Mouse (Mus musculus) erythroblast, embryonic 14.5 days (primary cell): ENCODE measurements around the gene Ccdc96. TPM values are rescaled to one million over a fixed set of nuclear protein-coding genes. Genes with fewer than 3 reads are reported as not detected.

ENCODE experiments used
- H3K27me3 ChIP-seq: 2 replicates; pipeline ENCODE4 v1.6.1; 2012; ENCODE audit warnings: inconsistent platforms; ENCODE audit not compliant: control insufficient read depth
- H3K36me3 ChIP-seq: 2 replicates; pipeline ENCODE4 v1.6.1; 2012; ENCODE audit warnings: mild to moderate bottlenecking, inconsistent platforms; ENCODE audit not compliant: control insufficient read depth
- H3K4me1 ChIP-seq: 2 replicates; pipeline ENCODE4 v1.6.1; 2012; ENCODE audit warnings: inconsistent platforms; ENCODE audit not compliant: control insufficient read depth
- H3K4me3 ChIP-seq: replicated peaks from 2 replicates; pipeline ENCODE3; 2012; ENCODE audit warnings: moderate library complexity, mild to moderate bottlenecking, inconsistent platforms
- H3K9me3 ChIP-seq: 2 replicates; pipeline ENCODE4 v1.6.1; 2012; ENCODE audit warnings: low read length, inconsistent platforms, mixed read lengths; ENCODE audit not compliant: control insufficient read depth
- GATA1 ChIP-seq: IDR thresholded peaks from 2 replicates; pipeline ENCODE4 v1.6.1; 2012; ENCODE audit warnings: low read length, inconsistent platforms, mixed read lengths
- TAL1 ChIP-seq: IDR thresholded peaks from 3 replicates; pipeline ENCODE4 v1.6.1; 2012; ENCODE audit warnings: low read length, inconsistent platforms, mixed read lengths
- polyA plus RNA-seq: library from polyadenylated mRNA; stranded (reverse); fragments of >175 nt; gene quantifications from 2 replicates; pipeline ENCODE4 v1.2.3, GENCODE M21; 2012

Ccdc96 gene
- polyA plus RNA-seq, 1 experiment = 0.06 TPM

GRCm38 (mm10) chr5:36515126-36515525 is 30.7 kb downstream of the Ccdc96 start:
- Histone ChIP-seq H3K4me3 (no peak overlapping the region), H3K9me3 (no peaks in the 10 kb centered on the region), H3K36me3 (peaks cover 82% of the 10 kb centered on the region), H3K27me3 (no peaks in the 10 kb centered on the region), H3K4me1 (no peaks in the 10 kb centered on the region)
- no peak for TF ChIP-seq GATA1
- TF ChIP-seq TAL1 = no peak

- Histone ChIP-seq H3K4me1 (no peaks in the 10 kb centered on the region), H3K4me3 (no peak overlapping the region), H3K27me3 (no peaks in the 10 kb centered on the region), H3K9me3 (no peaks in the 10 kb centered on the region; the same call in 1 of the 2 replicates), H3K36me3 (peaks cover 82% of the 10 kb centered on the region)
- TF ChIP-seq GATA1 (no peak), TAL1 (no peak)
Observed at GRCm38 (mm10) chr5:36515558-36515957, 31.2 kb downstream of the Ccdc96 start.

DNA sequence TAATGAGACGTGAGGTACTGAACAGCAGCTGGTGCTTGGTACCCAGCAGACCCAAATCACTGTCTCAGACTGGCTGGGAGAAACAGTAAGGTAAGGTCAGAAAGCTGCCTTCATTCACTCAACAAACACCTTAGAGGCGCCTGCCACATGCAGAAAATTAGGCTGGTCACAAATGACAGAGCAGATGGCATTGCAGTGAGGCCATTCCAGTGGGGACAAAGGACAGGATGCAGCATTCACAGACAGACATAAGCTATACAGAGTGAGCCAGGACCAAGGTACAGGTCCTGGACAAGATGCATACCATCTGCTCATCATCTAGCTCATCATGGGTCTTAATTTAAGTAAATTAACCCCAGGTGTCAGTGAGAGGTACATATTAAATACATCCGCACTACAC is 33.2 kb downstream of the Ccdc96 start:
- H3K4me1 ChIP-seq = no peaks in the 10 kb centered on the region
- H3K4me3 ChIP-seq = no peak overlapping the region
- no peaks in the 10 kb centered on the region for H3K27me3 ChIP-seq
- H3K9me3 ChIP-seq = no peaks in the 10 kb centered on the region; the same call in 1 of the 2 replicates
- TF ChIP-seq GATA1 (no peak), TAL1 (no peak)
- H3K36me3 ChIP-seq = peaks cover 80% of the 10 kb centered on the region

- no peak for TF ChIP-seq GATA1
- no peak for TF ChIP-seq TAL1
- no peaks in the 10 kb centered on the region for H3K27me3 ChIP-seq
- H3K4me1 ChIP-seq = peaks cover 7% of the 10 kb centered on the region
- no peak overlapping the region for H3K4me3 ChIP-seq
- no peaks in the 10 kb centered on the region; the same call in 1 of the 2 replicates for H3K9me3 ChIP-seq
- peaks cover 76% of the 10 kb centered on the region for H3K36me3 ChIP-seq
Observed at GRCm38 (mm10) chr5:36519751-36520150, 35.4 kb downstream of the Ccdc96 start.

DNA sequence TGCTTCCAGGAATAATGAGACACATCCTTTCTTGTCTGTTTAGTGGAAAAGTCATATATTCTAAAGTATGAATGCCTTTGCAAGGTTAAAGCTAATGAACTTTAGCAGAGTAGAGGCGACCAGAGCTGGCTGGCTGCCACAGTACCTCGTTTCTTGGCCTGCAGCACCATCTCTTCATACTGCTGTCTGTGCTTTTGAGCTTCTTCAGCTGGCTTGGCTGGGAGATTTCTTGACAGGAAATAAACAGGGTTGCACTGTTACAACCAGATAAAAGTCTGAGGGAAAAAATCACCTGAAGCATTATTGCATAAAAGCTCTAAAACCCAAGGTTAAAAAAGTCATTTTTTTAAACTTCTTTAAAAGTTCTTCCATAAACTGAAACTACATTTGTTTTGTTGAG is 38.4 kb downstream of the Ccdc96 start:
- H3K27me3 ChIP-seq = no peaks in the 10 kb centered on the region
- no peak overlapping the region for H3K4me3 ChIP-seq
- peaks cover 62% of the 10 kb centered on the region for H3K36me3 ChIP-seq
- no peaks in the 10 kb centered on the region; the same call in 1 of the 2 replicates for H3K9me3 ChIP-seq
- TF ChIP-seq TAL1 (no peak), GATA1 (no peak)
- peaks cover 7% of the 10 kb centered on the region for H3K4me1 ChIP-seq

GRCm38 (mm10) chr5:36523219-36523703 is 38.9 kb downstream of the Ccdc96 start:
- Histone ChIP-seq H3K36me3 (peaks cover 57% of the 10 kb centered on the region), H3K9me3 (no peaks in the 10 kb centered on the region; the same call in 1 of the 2 replicates), H3K4me3 (no peak overlapping the region), H3K4me1 (peaks cover 10% of the 10 kb centered on the region), H3K27me3 (no peaks in the 10 kb centered on the region)
- TF ChIP-seq TAL1 (no peak), GATA1 (no peak)

GRCm38 (mm10) chr5:36525216-36525615 is 40.8 kb downstream of the Ccdc96 start:
- Histone ChIP-seq H3K9me3 (no peaks in the 10 kb centered on the region; the same call in 1 of the 2 replicates), H3K27me3 (no peaks in the 10 kb centered on the region), H3K4me1 (peaks cover 28% of the 10 kb centered on the region), H3K4me3 (no peak overlapping the region), H3K36me3 (peaks cover 39% of the 10 kb centered on the region)
- no peak for TF ChIP-seq TAL1
- no peak for TF ChIP-seq GATA1

DNA sequence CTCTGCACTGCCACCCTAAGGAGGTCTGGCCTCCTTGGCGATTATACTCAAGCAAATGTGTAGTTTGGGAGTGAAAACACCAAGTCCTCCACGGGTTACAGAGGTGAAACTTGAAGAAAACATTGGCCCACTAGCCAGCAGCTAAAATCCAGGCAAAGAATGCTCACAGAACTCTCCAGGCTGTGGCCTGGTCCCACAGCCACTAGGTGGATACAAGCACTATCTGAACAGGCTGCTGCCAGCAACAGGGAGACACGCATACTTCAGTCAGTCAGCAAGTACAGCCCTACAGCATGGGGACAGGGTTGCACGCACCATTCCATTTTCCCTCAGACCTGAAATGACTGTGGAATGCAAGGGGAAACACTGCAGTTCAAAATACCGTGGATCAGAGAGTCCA is 41.9 kb downstream of the Ccdc96 start:
- TF ChIP-seq GATA1 (no peak), TAL1 (no peak)
- Histone ChIP-seq H3K9me3 (no peaks in the 10 kb centered on the region), H3K4me1 (peaks cover 39% of the 10 kb centered on the region), H3K4me3 (no peak overlapping the region), H3K36me3 (peaks cover 32% of the 10 kb centered on the region), H3K27me3 (no peaks in the 10 kb centered on the region)

- no peak overlapping the region for H3K4me3 ChIP-seq
- no peak for TF ChIP-seq TAL1
- no peak for TF ChIP-seq GATA1
- peaks cover 26% of the 10 kb centered on the region for H3K36me3 ChIP-seq
- peaks cover 41% of the 10 kb centered on the region for H3K4me1 ChIP-seq
- no peaks in the 10 kb centered on the region for H3K9me3 ChIP-seq
- H3K27me3 ChIP-seq = no peaks in the 10 kb centered on the region
Observed at GRCm38 (mm10) chr5:36526921-36527320, 42.5 kb downstream of the Ccdc96 start.

GRCm38 (mm10) chr5:36529698-36530097 is 45.3 kb downstream of the Ccdc96 start:
- TF ChIP-seq TAL1 (no peak), GATA1 (no peak)

More at GRCm38 (mm10) chr5:36529698-36530097, 45.3 kb downstream of the Ccdc96 start:
- H3K27me3 ChIP-seq = no peaks in the 10 kb centered on the region
- peaks cover 45% of the 10 kb centered on the region for H3K4me1 ChIP-seq
- H3K4me3 ChIP-seq = peak overlapping the region; percentile 81
- no peaks in the 10 kb centered on the region for H3K9me3 ChIP-seq
- H3K36me3 ChIP-seq = peaks cover 10% of the 10 kb centered on the region
